Mouse (Mus musculus): ENCODE measurements around the gene Socs7.

Socs7 gene

DNA sequence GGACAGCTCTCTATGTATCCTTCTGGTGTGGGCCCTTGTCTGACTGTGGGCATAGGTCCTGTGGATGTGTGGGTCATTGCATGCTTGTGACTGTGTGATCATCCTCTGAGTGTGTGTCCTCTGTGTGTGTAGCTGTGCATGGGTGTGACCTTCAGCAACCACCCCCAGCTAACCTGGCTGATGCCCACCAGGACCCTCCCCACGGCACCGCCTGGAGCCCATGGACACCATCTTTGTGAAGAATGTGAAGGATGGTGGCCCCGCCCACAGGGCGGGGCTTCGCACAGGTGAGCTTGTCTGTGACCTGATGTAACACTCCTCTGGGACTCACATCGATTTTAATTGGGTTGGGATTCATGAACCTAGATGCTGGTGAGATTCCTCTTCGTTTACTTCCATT lies 85.6 kb downstream of the Socs7 start:
- no peak for DNase-seq
